Mouse (Mus musculus) liver, adult 2 months (tissue): ENCODE data around the gene Atp1b1.

Experiments used
- CTCF ChIP-seq: fragments of 200-500 bp; IDR thresholded peaks from 2 replicates; pipeline ENCODE4 v1.5.1; 2011; ENCODE audit warnings: low read depth, low read length, control low read depth
- POLR2A ChIP-seq: fragments of 200-500 bp; IDR thresholded peaks from 2 replicates; pipeline ENCODE4 v1.6.1; 2011; ENCODE audit warnings: low read length, control low read depth; ENCODE audit not compliant: insufficient read depth; ENCODE audit errors: extremely low read depth

GRCm38 (mm10) chr1:164480755-164481644, 22.8 kb upstream of the Atp1b1 start:
- TF ChIP-seq POLR2A (no peak), CTCF (no peak)
